Mouse (Mus musculus) midbrain, embryonic 11.5 days (tissue): ENCODE measurements around the gene Henmt1. TPM values are rescaled to one million over a fixed set of nuclear protein-coding genes. Genes with fewer than 3 reads are reported as not detected.

ENCODE experiments used
- ATAC-seq: fragments of 200-750 bp; cut with Nextera tagmentation; 2 replicates; pipeline ENCODE4 v1.8.0; 2017; ENCODE audit warnings: moderate TSS enrichment, moderate library complexity; ENCODE audit not compliant: low FRiP score
- DNase-seq: peaks from one replicate; pipeline ENCODE4 v3.0.0; 2015; ENCODE audit warnings: low spot score; ENCODE audit errors: missing footprints
- H3K27ac ChIP-seq: fragments of 300-500 bp; sonication (generic); 2 replicates; pipeline ENCODE4 v1.5.1; 2014; ENCODE audit warnings: low read depth, low read length
- H3K27me3 ChIP-seq: fragments of 300-500 bp; sonication (generic); 2 replicates; pipeline ENCODE4 v1.6.1; 2014; ENCODE audit warnings: mild to moderate bottlenecking, low read length, moderate library complexity, mixed read lengths; ENCODE audit not compliant: control insufficient read depth, insufficient read depth
- H3K36me3 ChIP-seq: fragments of 300-500 bp; sonication (generic); 2 replicates; pipeline ENCODE4 v1.6.1; 2014; ENCODE audit warnings: mild to moderate bottlenecking, low read length, moderate library complexity, mixed read lengths; ENCODE audit not compliant: control insufficient read depth, insufficient read depth
- H3K4me1 ChIP-seq: fragments of 300-500 bp; sonication (generic); 2 replicates; pipeline ENCODE4 v1.6.1; 2014; ENCODE audit warnings: low read length; ENCODE audit not compliant: control insufficient read depth, insufficient read depth
- H3K4me2 ChIP-seq: fragments of 300-500 bp; sonication (generic); 2 replicates; pipeline ENCODE4 v1.6.1; 2014; ENCODE audit warnings: mild to moderate bottlenecking, moderate library complexity
- H3K4me3 ChIP-seq: fragments of 300-500 bp; sonication (generic); 2 replicates; pipeline ENCODE4 v1.5.1; 2014; ENCODE audit warnings: low read depth, low read length
- H3K9ac ChIP-seq: fragments of 300-500 bp; sonication (generic); 2 replicates; pipeline ENCODE4 v1.6.1; 2014; ENCODE audit warnings: low read length
- H3K9me3 ChIP-seq: fragments of 300-500 bp; sonication (generic); 2 replicates; pipeline ENCODE4 v1.6.1; 2016; ENCODE audit warnings: low read length; ENCODE audit not compliant: control insufficient read depth
- WGBS: fragments of 180-500 bp; shearing (Covaris S2); extraction: QIAGEN DNeasy Blood & Tissue Kit; methylation state at CpG from one replicate; pipeline ENCODE4 v1.1.7; 2014; 5-methylcytosine and 5-hydroxymethylcytosine counted together
- polyA plus RNA-seq: library from polyadenylated mRNA; unstranded; fragments of >200 nt; fragmentation: Nextera tagmentation; extraction: Ambion mirVana; gene quantifications from 2 replicates; pipeline ENCODE4 v1.2.1, GENCODE M21; 2014

Gene Henmt1
- polyA plus RNA-seq, 1 experiment from 2014 or later = 0.56 TPM

DNA sequence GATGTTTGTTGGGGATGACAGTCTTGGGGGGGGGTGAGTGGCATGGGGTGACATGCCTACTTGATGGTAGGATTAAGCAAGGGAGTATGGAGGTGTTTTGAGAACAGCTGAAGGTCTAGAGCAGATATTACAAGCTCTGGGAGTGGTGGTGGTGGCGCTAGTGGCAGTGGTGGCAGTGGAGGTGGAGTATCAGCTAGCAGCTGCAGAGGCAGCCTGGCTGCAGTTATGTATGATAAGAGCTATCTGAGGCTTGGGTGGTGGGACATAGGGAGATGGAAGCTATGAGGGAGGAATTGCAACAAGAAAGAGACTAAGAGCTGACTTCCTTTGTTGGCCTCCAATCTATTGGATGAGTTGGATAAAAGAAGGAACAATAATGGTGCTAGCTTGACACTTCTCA, 17.9 kb upstream of the Henmt1 start:
- Histone ChIP-seq H3K27me3 (no peaks in the 10 kb centered on the region), H3K36me3 (no peaks in the 10 kb centered on the region), H3K4me3 (no peak overlapping the region), H3K9me3 (no peaks in the 10 kb centered on the region), H3K9ac (no peak overlapping the region), H3K27ac (no peak overlapping the region), H3K4me1 (no peaks in the 10 kb centered on the region), H3K4me2 (no peak overlapping the region)
- ATAC-seq (no peak), DNase-seq (no peak)
- WGBS = 85% methylated on average over 1 of the region's 1 CpGs

GRCm38 (mm10) chr3:108925677-108926076, 14.0 kb upstream of the Henmt1 start:
- Histone ChIP-seq H3K4me2 (no peak overlapping the region), H3K4me1 (no peaks in the 10 kb centered on the region), H3K9me3 (no peaks in the 10 kb centered on the region; the same call in 1 of the 2 replicates), H3K27ac (no peak overlapping the region), H3K36me3 (no peaks in the 10 kb centered on the region), H3K4me3 (no peak overlapping the region), H3K9ac (no peak overlapping the region), H3K27me3 (no peaks in the 10 kb centered on the region)
- DNase-seq = no peak
- ATAC-seq = no peak
- WGBS = 89% methylated on average over 4 of the region's 4 CpGs

DNA sequence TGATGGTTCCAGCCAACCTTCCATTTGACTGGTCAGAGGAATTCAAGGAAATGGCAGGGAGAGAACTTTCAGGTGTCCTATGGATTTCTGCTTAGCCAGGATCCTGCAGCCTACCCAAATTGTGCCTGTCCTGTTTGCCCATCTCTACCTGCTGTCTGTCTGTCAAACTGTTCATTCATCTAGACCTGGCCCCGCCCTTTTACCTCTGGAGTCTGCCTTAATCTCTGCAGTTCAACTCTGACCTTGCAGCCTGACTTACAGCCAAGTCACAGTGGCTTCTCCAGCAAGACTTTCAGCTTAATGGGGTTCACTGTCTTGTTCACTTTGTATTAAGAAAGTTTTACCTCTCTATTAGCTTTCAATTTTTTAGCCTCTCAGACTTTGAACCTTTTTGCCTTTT, 13.4 kb upstream of the Henmt1 start:
- no peaks in the 10 kb centered on the region; the same call in 1 of the 2 replicates for H3K9me3 ChIP-seq
- DNase-seq = no peak
- H3K27me3 ChIP-seq = no peaks in the 10 kb centered on the region
- H3K9ac ChIP-seq = no peak overlapping the region
- H3K36me3 ChIP-seq = no peaks in the 10 kb centered on the region
- H3K4me2 ChIP-seq = no peak overlapping the region
- H3K4me3 ChIP-seq = no peak overlapping the region
- WGBS = 61% methylated on average over 1 of the region's 1 CpGs
- H3K27ac ChIP-seq = no peak overlapping the region
- no peak for ATAC-seq
- H3K4me1 ChIP-seq = no peaks in the 10 kb centered on the region

DNA sequence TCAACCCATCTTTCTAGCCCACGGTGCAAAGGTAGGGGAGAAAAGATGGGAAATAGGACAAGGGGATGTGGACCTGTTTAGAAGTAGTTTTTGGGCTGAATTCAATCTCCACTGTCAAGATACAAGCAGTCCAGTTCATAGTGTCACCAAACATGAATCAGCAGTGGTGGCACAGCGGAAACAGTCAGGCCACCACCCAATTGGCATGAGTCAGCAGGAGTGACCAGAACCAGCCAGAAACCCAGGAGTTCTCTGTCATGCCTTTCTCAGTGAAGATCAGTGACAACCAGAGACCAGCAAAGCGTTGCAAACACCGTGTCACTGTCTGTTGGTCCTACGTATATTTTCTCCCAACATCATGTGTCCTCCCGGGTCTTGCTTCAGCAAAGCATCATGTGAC, 6.1 kb upstream of the Henmt1 start:
- Histone ChIP-seq H3K27me3 (no peaks in the 10 kb centered on the region), H3K4me2 (no peak overlapping the region), H3K36me3 (no peaks in the 10 kb centered on the region), H3K9ac (no peak overlapping the region), H3K4me3 (no peak overlapping the region), H3K4me1 (no peaks in the 10 kb centered on the region), H3K27ac (no peak overlapping the region), H3K9me3 (no peaks in the 10 kb centered on the region; the same call in 1 of the 2 replicates)
- 92% methylated on average over 6 of the region's 6 CpGs for WGBS
- ATAC-seq (no peak), DNase-seq (no peak)

DNA sequence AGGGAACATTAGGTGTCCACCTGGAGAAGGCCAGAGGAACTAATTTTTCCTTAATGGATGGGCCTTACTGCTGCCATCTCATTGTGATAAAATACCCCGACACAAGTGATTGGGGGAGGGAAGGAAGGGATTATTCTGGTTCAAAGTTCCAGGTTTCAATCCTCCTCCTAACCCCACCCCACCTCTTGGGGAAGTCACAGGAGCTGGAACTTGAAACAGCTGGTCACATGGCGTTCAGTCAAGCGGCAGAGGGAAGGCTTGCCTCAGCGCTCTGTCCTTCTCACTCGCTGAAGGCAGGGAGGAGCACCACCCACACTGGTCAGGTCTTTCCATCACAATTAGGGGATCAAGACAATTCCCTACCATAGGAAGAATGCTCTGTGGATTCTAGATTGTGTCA, 982 bp upstream of the Henmt1 start:
- Histone ChIP-seq H3K27me3 (no peaks in the 10 kb centered on the region), H3K4me2 (no peak overlapping the region), H3K9me3 (0 out of 2 replicates have a peak, but pooled peaks cover 4% of the 10 kb centered on the region), H3K36me3 (no peaks in the 10 kb centered on the region), H3K9ac (no peak overlapping the region), H3K27ac (no peak overlapping the region), H3K4me1 (no peaks in the 10 kb centered on the region), H3K4me3 (no peak overlapping the region)
- DNase-seq = no peak
- ATAC-seq = no peak
- WGBS = 89% methylated on average over 5 of the region's 5 CpGs

GRCm38 (mm10) chr3:108940001-108940633, 444 bp downstream of the Henmt1 start, which contains the start of gene Gm9857:
TSS of gene Gm9857 (minus strand) at chr3:108940445.
- ATAC-seq (peak; percentile 80), DNase-seq (no peak)
- peak within 1 kb of the TSS; percentile 45 for H3K4me2 ChIP-seq
- peak within 1 kb of the TSS; percentile 23 for H3K4me3 ChIP-seq
- H3K4me1 ChIP-seq = no peaks in the 10 kb centered on the region
- H3K9ac ChIP-seq = no peak within 1 kb of the TSS
- 59% methylated on average over 49 of the region's 59 CpGs for WGBS
- H3K27me3 ChIP-seq = no peaks in the 10 kb centered on the region
- H3K9me3 ChIP-seq = 0 out of 2 replicates have a peak, but pooled peaks cover 4% of the 10 kb centered on the region
- no peak within 1 kb of the TSS for H3K27ac ChIP-seq
- no peaks in the 10 kb centered on the region for H3K36me3 ChIP-seq

GRCm38 (mm10) chr3:108940996-108941395, 1.3 kb downstream of the Henmt1 start:
- no peak for DNase-seq
- no peak for ATAC-seq
- H3K9me3 ChIP-seq = 0 out of 2 replicates have a peak, but pooled peaks cover 4% of the 10 kb centered on the region
- H3K27ac ChIP-seq = no peak overlapping the region
- WGBS = 83% methylated on average over 10 of the region's 10 CpGs
- no peaks in the 10 kb centered on the region for H3K36me3 ChIP-seq
- no peak overlapping the region for H3K4me3 ChIP-seq
- H3K4me1 ChIP-seq = no peaks in the 10 kb centered on the region
- no peak overlapping the region for H3K4me2 ChIP-seq
- H3K9ac ChIP-seq = no peak overlapping the region
- H3K27me3 ChIP-seq = no peaks in the 10 kb centered on the region

- no peaks in the 10 kb centered on the region for H3K9me3 ChIP-seq
- peaks cover 16% of the 10 kb centered on the region for H3K4me1 ChIP-seq
- no peak overlapping the region for H3K4me3 ChIP-seq
- no peak overlapping the region for H3K9ac ChIP-seq
- no peaks in the 10 kb centered on the region for H3K27me3 ChIP-seq
- H3K27ac ChIP-seq = no peak overlapping the region
- H3K36me3 ChIP-seq = no peaks in the 10 kb centered on the region
- no peak for DNase-seq
- no peak overlapping the region for H3K4me2 ChIP-seq
- no peak for ATAC-seq
Measured at GRCm38 (mm10) chr3:108957976-108958375, 18.3 kb downstream of the Henmt1 start.

DNA sequence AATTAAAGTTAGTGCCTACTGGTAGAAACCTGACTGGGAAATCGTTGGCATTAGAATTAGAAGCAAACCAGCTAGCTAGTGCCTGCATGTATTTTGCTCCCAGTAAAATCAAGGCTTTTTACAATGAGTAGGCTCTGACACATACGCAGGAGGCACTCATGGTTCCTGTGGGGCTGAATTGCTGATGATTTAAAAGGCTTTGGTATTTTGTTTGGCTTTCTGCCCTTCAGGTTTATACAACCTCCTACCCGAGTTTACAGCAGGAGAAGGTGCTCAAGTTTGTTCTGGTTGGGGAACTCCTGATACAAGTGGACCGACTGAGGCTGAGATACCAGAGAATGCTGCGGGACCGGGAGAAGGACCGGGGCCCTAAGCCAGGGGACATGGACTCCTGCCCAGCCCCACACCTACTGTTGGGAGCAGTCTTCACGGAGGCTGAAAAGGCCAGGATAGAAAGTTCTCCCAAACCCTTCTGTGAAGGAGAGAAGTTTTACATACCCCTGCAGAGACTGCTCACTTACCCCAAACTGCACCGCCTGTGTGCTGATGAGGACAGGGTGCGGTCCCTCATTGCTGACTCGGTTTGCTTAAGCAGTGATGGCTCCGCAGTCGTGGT, 20.1 kb downstream of the Henmt1 start:
- no peaks in the 10 kb centered on the region for H3K36me3 ChIP-seq
- peaks cover 16% of the 10 kb centered on the region for H3K4me1 ChIP-seq
- WGBS = 77% methylated on average over 13 of the region's 13 CpGs
- no peak overlapping the region for H3K4me2 ChIP-seq
- no peaks in the 10 kb centered on the region for H3K9me3 ChIP-seq
- no peaks in the 10 kb centered on the region for H3K27me3 ChIP-seq
- no peak overlapping the region for H3K9ac ChIP-seq
- H3K4me3 ChIP-seq = no peak overlapping the region
- no peak overlapping the region for H3K27ac ChIP-seq
- DNase-seq (no peak), ATAC-seq (no peak)
